Mouse (Mus musculus): ENCODE data around the gene Slc25a48.

The Slc25a48 gene

DNA sequence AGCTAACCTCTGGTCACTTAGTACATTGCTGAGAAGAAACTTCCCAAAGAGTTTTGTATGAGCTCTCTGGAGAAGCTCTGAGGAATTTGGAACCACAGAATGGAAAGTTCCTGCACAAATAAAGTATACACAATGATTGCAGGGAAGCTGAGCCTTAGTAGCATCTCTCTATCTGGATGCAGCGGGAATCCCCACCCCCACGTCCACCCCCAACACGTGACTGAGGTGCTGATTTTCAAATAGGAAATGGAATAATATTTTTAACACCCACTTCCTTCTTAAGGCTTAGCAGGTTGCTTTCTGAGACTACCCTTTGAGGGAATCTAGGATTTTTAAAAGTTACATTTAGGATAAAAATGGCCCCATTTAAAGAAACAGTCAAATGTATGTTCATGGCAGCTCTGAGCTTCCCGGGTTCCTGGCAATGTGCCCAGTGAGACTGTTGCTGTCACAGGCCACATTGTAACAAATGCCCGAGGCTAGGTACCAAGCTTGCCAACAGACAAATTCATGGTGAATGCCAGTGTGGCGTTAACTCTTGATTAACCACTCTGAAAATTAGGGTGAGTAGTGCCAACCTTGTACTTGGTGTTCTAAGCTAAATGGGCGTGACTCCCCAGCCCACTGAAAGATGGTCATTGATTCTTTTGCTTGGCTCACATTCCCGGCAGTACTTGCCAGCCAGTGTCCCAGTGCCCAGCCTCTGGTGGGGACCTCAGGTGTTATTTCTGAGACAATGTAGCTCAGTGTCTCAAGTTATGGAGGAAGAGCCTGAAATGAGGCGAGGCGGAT is 11.3 kb downstream of the Slc25a48 start:
- peak; percentile 68 to 76 for DNase-seq

- DNase-seq, result peak in 1 of 2 experiments; percentile 40
Observed at GRCm38 (mm10) chr13:56450035-56450434, 11.9 kb downstream of the Slc25a48 start.

- no peak for DNase-seq
Observed at GRCm38 (mm10) chr13:56458001-56458400, 19.8 kb downstream of the Slc25a48 start.

DNA sequence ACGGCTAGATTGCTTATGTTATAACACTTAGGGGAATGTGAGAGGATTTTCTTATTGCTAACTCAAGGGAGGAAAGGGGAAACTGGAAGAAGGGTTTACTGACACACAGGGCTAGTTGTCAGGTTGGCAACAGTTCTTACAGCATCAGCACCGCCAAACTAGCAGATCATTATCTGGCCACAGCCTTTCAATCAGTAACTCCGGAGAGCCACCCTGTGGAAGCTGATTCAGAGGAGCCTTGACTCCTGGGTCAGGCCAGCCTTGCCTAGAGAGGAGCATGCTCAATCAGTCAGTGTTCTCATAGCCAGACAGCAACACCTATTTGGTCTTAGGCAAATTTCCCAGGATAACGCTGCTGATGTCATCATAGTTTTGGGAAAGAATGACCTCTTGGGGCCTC is 23.3 kb downstream of the Slc25a48 start:
- DNase-seq, result peak; percentile 71 to 88

DNA sequence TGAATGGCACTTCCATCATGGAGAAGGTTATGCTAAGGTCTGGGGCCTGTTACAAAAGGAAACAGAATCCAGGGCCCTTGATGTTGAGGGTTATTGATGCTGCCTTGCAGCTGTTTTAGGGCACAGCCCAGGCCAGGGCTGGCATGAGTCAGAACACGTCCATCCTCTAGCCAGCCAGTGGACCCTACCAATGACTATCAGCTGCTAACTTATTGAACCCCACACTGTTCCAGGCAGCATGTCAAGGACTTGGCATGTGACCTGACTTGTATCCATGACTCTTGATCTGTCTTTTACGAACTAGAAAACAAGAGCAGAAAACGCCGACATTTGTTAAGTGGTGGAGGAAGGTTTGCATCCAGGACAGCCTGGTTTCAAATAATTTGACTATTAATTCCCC is 24.6 kb downstream of the Slc25a48 start:
- no peak for DNase-seq

DNA sequence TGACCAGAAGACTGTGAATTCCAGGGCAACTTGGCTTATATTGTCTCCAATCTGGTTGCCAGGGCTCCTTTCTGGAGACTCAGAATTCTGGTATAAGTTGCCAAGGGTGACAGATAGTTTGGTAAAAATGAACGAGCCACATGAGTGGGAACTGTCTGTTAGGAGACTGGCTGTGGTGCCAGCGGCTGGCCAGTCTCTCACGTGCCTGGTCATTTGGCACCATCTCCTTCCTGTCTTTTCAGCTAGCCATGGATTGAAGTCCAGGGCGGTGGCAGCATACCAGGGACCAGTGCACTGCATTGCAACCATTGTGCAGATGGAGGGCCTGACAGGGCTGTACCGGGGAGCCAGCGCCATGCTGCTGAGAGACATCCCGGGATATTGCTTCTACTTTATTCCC is 25.1 kb downstream of the Slc25a48 start:
- DNase-seq, result peak; percentile 48 to 69

DNA sequence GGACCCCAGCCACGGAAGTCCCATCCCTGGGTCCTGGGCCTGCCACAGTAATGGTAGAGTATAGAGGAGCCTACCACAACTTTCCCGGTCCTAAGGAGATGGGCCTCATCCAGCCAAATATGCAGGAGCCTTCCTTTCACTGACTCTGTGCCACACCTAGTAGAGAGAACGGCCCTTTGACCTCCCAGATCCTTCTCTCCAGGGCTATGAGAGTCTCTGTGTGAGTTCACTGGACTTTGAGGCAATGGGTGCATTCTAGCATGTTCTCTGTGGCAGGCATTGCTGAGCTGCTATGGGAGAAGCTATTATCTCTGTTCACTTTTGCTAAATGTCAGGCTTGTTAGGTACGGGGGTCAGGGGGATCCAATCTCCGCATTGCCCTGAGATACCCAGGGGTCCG is 25.6 kb downstream of the Slc25a48 start:
- DNase-seq, result peak in 1 of 2 experiments; percentile 12

- DNase-seq, result no peak
Observed at GRCm38 (mm10) chr13:56467786-56468185, 29.6 kb downstream of the Slc25a48 start.

DNA sequence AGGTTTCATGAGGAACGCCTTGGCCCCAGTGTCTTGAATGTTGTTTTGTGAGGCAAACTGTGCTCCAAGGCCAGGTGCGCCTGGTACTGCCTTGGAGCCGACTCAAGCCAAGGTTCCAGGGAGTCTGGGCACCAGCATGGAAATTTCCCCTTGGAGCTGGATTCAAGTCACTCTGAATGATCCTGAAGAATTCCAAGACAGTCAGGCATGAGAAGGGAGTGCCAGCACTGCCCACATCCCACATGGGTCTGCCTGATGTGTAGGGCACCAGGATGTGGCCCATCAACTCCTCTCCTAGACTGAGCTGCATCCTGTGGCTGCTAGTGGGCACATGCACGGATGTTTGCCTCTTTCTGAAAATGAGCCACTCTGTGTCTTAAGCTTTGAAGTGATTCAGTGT is 30.4 kb downstream of the Slc25a48 start:
- no peak for DNase-seq

- no peak for DNase-seq
Observed at GRCm38 (mm10) chr13:56471211-56471610, 33.1 kb downstream of the Slc25a48 start.

GRCm38 (mm10) chr13:56471951-56472350 is 33.8 kb downstream of the Slc25a48 start:
- DNase-seq, result peak; percentile 67 to 78

GRCm38 (mm10) chr13:56472661-56473060 is 34.5 kb downstream of the Slc25a48 start:
- no peak for DNase-seq

- peak; percentile 43 to 72 for DNase-seq
Observed at GRCm38 (mm10) chr13:56475363-56475762, 37.2 kb downstream of the Slc25a48 start.

- DNase-seq, result peak in 1 of 2 experiments; percentile 52
Observed at GRCm38 (mm10) chr13:56476790-56477189, 38.6 kb downstream of the Slc25a48 start.

- peak; percentile 40 to 82 for DNase-seq
Observed at GRCm38 (mm10) chr13:56477271-56477670, 39.1 kb downstream of the Slc25a48 start.

DNA sequence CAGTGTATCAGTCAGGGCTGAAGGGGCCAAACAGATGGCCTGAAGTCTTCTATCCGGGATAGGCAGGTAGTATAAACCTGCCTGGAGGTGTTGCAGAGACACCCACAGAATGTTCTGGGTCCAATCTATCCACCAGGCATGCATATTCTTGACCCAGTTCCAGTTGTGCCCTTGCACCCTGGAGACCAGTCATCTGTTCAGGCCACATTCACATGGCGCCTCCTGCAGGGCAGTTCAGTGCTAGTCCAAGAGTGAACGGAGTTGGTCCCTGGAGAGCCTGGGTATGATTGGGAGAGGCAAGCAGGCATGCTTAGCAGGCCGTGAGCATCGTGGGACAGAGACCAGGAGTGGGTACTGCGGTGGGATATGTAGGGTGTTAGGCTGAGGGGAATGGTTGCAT is 39.9 kb downstream of the Slc25a48 start:
- peak in 1 of 2 experiments; percentile 16 for DNase-seq

- DNase-seq, result no peak
Observed at GRCm38 (mm10) chr13:56482146-56482545, 44.0 kb downstream of the Slc25a48 start, which contains the start of gene Il9. Il9 (minus strand) TSS chr13:56482246.

DNA sequence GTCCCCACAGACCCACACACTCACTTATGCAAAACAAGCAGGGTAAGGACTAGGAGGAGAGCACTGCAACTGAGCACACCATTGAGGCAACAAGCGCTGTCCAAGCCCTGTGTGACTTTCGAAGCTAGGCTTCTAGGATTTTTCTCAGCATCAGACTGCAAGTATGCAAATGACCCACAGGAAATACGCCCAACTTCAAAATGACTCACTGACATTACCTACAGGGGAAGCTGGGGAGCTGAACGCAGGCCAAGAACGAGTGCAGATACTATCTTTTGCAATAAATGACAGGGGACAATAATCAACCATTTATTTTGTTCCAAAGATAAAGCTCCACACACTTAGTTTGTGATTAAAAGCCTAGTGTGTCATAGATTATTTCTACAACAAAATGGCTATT is 49.9 kb downstream of the Slc25a48 start:
- DNase-seq, result no peak

DNA sequence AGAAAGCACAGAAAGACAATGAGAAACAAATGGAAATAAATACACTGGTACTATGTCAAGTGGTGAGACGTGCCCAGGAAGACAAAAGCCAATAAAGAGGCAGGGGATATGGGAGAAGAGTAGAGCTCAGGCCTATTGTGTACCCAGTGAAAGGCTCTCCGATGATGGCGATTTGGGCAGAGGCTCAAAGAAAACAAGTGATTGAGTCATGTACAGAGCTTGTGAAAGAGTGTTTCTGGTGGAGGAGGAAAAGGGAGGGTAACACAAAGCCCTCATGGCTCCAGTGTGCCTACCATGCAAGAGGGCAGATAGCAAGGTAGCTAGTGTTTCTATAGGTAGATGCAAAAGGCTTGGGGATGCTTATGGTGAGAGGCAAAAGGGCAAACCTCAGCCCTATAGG is 56.3 kb downstream of the Slc25a48 start:
- DNase-seq, result no peak

DNA sequence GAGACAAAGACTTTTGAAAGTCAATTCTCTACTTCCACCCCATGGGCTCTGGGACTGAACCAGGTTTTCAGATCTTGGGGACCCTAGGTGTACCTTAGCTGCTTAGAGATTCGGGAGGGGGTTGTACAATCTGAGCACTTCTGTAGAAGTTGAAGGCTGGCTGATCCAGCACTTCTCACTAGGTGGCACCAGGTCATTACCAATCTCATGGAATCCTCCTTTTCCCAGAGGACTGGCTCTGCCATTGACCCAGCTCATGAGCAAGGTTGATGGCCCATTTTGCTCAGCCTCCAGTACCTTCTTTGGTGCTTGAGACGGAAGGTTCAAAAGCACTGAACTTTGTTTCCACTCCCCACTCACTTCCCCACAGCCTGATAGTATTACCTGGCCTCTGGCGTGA is 62.0 kb downstream of the Slc25a48 start:
- DNase-seq, result peak in 1 of 2 experiments; percentile 23

- no peak for DNase-seq
Observed at GRCm38 (mm10) chr13:56500636-56501035, 62.5 kb downstream of the Slc25a48 start.

DNA sequence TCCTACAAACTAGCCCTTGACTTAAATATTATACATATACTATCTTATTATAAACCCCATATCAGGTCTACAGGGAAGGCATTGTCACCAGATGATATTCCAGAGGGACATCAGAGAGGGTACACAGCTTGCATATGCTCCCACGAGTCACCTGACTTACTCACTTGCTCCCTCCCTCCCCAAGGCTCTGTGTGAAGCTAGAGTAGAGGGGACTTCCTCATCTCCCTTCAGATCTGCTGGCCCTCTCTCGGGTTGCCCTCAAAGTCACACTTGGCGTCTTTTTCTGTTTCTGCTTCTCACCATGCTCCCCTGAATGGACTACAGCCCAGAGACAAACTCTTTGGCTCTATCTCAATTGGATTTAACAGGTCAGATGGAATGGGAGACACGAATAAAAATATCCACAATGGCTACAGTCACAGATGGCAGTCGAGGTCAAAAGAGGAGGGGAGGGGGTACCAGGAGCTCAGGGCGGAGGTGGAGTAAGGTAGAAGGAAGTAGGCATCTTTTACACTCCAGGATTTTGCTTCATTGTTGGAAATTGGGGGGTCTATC is 63.8 kb downstream of the Slc25a48 start:
- no peak for DNase-seq

DNA sequence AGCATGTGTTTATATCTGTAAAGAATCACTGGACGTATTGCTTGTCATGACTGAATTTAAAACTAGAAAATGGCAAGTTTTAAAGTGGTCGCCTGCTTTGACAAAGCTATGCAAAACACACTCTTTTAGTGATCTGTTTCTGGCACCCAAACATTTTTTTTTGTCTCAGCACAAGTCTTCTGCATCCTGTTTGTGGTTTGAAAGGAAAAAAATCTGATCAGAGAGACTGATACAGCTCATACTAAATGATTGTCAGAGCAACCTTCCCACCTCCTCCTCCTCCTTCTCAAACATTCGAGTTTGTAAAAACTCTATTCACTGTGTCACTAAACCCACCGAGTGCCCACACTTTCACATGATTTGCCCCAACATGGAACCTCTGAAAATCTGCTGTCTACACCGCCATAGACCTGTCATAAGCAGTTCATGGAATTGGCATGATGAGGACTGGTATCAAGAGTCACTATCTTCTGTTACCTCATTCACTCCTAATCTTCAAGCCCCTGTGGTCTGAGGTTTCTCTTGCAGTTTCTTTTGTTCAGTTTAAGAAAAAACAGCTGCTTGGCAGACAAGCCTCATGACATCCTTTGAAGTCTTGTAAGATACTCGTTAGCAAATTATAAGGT is 68.8 kb downstream of the Slc25a48 start:
- DNase-seq, result no peak

- peak; percentile 46 to 70 for DNase-seq
Observed at GRCm38 (mm10) chr13:56509796-56510195, 71.6 kb downstream of the Slc25a48 start.
